Mouse (Mus musculus) erythroblast, embryonic 14.5 days (primary cell): ENCODE data around the gene Rreb1.

Experiments used
- GATA1 ChIP-seq: IDR thresholded peaks from 2 replicates; pipeline ENCODE4 v1.6.1; 2012; ENCODE audit warnings: low read length, inconsistent platforms, mixed read lengths
- TAL1 ChIP-seq: IDR thresholded peaks from 3 replicates; pipeline ENCODE4 v1.6.1; 2012; ENCODE audit warnings: low read length, inconsistent platforms, mixed read lengths

GRCm38 (mm10) chr13:37966256-37967051, 188.3 kb downstream of the Rreb1 start:
- TF ChIP-seq GATA1 = no peak
- no peak for TF ChIP-seq TAL1
